Mouse (Mus musculus) right cerebral cortex, postnatal 36 days (tissue): Measurements from ENCODE around the gene Hoxc9.

Experiments used
- DNase-seq, 2 experiments: peaks; one replicate each; pipeline ENCODE4 v3.0.0; 2022; ENCODE audit warnings: low spot score in 2 of 2, mixed read lengths in 1 of 2

Gene Hoxc9

DNA sequence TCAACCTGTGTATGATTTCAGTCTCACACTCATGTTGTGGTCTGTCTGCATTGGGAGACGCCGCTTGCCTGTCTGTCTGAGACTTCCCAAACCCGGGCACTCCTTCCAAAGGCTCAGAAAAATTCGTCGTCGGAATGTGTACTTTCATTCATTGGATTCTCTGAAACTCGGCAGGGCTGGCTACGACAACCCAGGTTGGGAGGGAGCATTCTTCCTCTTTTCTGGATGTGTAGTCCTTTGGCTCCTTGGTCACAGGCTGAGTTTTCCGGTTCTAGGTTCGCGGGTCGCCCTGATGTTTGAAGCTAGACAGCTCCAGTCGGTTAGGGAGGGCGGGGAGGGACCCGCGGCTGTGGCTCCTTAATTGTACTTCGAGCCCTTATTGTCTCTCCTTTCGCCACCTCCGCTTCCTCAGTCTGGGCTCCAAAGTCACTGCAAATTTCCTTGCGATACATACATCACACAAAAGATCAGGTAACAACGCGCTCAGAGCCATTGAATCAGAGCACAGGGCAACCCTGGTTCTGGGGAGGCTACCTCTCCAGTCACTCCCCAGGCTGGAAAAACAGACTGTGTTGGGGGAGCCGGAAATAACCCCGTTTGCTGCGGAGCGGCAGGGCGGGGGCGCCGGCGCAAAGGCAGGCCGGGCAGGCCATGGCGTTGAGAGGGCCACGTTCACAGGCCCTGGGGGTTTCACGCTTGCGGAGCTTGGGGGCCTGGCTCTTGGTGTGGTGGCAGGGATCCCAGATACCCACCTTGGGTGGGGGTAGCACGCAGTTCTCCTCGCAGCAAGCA is 588 bp downstream of the Hoxc9 start:
- DNase-seq = no peak

DNA sequence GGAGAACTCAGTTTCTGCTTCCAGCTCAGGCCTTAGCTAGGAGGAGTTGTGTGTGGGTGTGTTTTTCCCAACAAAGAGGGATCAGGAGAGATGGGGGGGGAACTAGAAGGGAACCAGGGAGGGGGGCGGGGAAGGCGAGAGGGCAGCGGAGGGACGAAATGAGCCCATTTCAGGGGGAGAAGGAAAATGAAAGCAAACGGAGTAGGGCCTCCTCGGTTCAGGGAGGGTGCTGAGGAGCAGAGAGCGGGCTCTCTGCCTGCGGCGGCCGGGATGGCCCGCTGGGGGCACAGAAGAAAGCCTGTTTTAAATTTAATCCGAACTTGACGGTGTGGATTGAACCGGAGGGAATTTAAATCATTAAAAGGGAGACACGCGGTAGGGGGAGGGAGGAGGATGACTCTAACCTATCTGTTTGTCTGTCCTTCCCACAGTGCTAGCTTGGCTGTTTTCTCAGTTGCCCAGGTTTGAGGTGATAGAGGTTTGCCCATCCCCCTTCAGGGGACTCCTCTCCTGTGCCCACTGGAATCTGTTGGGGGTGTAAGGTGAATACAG is 1.3 kb downstream of the Hoxc9 start:
- DNase-seq = no peak

DNA sequence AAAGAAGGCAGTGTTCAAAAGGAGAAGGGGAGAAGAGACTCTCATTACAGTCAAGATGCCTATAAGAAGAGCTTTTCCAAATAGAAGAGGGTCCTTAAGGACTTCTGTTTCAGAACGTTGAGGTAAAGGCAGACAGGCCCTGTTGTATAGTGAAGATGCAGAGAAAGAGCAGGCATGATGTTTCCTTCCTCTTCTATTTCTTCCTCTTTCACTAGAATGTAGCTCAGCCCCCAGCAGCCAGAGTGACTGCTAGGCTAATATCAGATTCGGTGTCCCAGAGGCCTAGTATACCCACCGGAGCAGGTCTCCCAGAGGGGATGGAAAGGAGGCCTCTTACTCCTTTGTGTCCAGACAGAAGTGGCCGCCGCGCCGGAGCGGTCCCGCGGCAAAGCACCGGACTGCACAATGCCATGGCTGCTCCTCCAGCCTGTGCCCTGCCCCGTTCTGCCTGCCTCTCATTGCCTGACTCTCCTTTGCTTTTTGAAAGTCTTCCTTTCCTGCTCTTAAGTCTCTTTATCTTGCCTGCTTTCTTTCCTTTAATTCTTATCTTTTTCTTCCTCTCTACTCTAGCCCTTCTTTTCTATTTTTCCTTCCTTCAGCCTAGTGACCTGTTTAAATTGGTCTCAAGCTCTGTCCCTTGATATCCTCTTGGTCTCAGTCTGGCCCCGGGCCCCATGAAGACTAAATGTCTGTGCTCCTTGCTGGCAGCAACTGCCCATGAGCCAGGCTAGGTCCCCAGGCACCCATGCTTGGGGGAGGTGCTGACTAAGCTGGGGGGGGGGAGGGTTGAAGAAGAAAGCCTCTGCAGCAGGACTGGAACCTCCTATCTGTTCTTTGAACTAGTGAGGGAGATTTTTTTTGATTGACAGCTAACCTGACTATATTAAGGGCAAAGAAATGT is 2.6 kb downstream of the Hoxc9 start:
- no peak for DNase-seq

DNA sequence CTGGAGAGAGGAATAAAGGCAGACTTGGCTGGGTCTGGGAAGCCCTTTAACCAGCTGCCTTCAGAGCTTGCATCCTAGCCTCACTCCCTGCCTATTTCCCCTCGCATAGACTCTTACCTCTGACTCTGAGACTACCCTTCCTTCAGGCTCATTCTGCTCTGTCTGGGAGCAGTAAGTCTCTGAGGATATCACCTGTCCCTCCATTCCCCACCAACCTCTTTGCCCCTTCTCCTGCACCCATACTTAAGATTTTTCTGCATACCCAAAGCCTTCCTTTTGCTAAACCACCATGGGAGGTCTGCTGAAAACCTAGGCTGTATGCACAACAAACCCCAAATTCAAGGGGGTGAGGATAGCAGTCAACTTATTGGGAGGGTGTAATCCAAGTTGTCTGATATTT is 3.7 kb downstream of the Hoxc9 start:
- DNase-seq = no peak

DNA sequence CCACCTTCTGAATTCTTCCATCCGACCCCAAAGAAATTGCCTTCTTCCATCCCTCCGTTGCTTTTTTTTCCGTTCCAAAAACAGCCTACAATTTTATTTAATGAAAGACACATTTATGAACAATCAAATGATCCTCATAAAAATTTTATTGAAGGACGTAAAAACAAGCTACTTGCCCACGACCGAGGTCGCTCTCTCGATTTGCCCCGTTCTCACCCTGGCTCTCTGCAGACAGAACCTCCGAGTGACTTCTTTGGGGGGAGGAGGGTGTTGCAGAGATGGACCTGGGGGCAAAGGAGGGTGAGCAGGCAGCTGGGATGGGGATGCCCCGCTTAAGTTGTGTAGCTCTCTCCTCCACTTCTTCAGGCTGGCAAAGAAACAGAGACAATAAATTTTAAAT is 4.1 kb downstream of the Hoxc9 start:
- no peak for DNase-seq

DNA sequence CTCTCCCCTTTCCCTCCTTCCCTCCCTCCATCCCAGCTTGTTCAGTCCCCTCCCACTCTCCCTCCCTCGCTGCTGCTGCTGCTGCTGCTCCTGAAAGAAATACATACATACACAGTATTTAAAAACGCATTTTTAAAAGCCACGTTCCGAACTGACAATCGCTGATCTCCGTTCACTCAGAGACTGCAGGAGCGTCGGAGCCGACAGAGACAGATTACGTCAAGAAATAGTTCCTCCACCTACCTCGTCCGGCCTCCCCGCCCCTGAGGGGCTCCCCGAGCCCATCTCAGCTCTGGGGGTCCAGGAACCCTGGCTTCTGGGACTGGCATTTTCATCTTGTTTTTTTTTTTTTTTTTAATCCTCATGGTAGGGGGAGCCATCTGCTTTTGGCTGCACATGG is 4.7 kb downstream of the Hoxc9 start:
- no peak for DNase-seq

DNA sequence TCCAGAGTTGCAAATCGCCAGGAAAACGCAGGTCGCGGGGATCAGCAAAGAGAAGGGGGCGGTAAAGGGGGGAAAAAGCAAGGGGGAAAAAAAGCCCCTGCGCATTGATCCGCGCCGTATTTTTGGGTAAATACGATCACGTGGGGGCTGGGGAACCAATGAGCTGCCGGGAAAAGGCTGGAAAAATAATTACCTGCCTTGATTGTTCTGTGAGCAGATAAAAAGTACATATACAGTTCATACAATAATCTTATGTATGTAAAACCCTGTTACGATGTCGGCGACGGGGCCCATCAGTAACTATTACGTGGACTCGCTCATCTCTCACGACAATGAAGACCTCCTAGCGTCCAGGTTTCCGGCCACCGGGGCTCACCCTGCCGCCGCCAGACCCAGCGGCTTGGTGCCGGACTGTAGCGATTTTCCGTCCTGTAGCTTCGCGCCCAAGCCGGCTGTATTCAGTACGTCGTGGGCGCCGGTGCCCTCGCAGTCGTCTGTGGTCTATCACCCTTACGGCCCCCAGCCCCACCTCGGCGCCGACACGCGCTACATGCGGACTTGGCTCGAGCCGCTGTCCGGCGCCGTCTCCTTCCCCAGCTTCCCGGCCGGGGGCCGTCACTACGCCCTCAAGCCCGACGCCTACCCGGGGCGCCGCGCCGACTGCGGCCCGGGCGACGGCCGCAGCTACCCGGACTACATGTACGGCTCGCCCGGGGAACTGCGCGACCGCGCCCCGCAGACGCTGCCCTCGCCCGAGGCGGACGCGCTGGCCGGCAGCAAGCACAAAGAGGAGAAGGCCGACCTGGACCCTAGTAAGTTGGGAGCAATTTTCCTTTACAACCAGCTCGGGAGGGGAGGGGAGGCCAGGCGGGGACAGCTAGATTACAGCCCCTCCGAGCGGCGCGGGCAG is 5.4 kb downstream of the Hoxc9 start:
- no peak for DNase-seq

DNA sequence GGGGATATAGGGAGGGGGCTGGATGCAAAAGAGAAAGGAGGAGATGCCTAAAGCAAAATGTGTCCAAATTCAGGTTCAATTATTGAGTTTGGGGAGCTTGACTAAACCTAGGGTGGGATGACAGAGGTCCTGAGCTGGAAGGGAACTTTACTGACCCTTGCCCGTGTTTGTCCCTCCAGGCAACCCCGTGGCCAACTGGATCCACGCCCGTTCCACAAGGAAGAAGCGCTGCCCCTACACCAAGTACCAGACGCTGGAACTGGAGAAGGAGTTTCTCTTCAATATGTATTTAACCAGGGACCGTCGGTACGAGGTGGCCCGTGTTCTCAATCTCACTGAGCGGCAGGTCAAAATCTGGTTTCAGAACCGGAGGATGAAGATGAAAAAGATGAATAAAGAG is 7.5 kb downstream of the Hoxc9 start:
- no peak for DNase-seq

DNA sequence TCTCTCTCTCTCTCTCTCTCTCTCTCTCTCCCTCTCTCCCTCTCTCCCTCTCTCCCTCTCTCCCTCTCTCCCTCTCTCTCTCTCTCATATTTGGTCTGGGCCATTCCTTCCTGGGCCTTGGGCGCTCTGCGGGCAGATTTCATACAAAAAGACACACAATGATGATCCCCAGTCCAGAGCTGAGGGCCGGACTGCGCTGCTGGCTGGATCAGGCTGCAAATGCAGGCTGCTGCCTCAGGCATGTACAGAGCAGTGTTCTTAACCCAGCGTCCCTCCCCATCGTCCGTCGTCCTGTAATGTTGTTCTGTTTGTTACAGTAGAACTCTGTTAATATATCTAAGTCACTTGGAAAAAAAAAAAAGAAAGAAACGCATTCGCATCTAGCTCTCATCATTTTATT is 8.3 kb downstream of the Hoxc9 start:
- DNase-seq = no peak

DNA sequence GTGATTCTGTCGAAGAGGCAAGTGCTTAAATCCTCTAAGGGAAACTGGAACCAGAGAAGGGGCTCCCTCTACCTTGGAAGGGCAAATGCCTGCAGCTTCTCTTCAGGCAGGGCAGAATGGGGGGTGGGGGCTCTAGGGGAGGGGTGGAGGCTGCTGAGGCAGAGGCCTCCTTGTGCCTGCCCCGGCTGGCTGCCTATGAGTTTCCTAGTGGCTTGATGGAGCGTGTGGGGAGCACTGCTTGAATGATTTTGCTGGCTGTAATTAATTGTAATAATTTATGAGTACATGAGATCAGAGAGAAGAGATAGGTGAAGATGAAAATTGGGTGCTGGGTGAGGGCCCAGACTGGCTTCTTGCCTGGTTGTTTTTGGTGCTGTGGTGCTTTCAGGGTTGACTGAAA is 8.7 kb downstream of the Hoxc9 start:
- no peak for DNase-seq

DNA sequence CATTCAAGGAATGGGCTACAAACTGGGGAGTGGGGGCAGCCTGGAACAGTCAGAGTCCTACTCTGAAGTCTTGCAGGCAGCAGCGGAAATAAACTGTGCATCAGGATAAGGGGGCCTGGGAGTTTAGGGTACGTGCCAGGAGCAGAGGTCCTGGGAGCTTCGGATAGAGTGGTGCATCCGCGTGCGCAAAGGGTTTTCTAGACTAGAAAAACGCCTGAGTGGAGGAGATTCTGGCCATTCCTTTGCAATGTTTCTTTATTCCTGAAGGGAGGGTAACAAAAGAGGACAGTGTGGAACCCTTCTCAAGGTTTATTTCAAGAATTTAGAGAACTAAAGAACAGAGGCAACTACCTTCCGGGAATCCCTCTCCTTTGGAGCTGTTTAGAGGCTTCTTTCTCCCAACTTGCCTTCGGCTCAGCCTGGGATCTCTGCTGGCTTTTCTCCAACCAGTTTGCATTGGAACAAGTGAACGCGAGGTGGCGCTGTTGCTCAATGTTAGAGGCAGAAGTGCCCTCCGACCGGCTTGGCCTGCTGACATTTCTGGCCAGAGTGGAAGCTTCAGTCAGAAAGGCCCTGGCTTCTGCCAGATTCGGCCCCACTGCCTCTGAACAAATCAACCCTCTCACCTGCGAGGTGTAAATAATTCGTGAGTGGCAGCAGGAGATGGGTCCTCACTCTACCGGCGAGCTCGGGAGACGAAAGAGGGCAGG is 11.0 kb downstream of the Hoxc9 start:
- peak; percentile 65 for DNase-seq

DNA sequence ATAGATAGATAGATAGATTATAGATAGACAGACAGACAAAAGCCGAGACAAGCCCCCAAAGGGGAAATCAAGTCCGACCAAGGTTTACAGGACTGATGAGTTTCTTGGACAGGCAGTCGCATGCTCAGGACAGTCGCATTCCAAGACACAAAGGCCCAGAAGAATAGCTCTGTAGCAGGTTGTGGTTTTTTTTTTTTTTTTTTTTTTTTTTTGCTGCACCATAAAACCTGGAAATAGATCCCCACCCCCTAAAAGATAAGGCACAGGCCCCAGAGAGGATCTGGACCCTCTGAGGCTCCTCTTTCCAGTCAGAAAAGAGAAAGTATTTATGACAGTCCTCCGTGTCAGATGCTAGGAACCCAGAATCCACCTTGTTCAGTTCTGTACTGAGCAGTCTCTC is 11.8 kb downstream of the Hoxc9 start:
- DNase-seq = no peak

DNA sequence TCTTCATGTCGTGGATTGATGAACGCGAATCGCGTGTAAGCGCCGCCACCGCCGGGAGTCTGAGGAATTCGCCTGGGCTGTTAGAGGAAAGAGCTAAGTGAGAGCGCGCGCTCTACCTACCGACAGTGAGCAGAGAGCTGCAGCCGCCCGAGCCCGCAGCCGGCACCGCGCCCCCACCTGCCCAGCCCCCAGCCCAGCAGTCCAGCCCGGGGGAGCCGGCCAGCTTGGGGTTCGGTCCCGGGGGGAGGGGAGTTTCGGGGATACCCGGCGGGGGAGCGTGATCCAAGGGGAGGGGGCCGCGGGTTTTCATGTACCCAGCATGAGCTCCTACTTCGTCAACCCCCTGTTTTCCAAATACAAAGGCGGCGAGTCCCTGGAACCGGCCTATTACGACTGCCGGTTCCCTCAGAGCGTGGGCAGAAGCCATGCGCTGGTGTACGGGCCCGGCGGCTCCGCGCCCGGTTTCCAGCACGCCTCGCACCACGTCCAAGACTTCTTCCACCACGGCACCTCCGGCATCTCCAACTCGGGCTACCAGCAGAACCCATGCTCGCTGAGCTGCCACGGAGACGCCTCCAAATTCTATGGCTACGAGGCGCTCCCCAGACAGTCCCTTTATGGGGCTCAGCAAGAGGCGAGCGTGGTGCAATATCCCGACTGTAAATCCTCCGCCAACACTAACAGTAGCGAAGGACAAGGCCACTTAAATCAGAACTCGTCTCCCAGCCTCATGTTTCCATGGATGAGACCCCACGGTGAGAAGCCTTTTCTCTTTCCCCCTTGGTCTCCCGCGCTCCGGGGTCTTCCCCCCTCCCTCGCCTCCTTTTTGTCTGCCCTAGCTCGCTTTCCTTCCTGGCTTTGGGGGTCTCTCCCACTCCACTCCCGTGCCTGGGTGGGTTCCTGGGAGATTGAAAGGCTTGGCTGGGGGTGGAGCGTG is 14.5 kb downstream of the Hoxc9 start, which contains the start of gene Hoxc8:
Gene Hoxc8 (plus strand): TSS at position 147 of the 937 bp plus-strand sequence.
- DNase-seq = no peak

DNA sequence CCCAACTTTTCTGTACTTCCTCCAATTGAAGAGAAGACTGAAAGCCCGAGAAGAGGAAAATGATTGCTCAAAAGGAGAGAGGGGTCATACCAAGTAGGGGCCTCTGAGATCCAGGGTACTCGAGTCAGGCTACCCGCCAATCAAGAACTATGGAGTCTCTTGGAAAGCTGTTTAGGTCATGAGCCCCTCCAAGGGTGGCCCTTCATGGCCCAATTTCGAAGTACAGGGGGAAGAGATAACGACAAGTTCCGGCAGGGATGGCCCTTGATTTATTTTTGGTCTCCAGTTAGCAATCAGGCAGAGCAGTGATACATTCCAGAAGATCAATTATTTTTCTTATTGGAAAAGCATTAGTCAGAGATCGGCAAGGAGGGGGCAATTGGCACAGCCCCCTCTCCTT is 15.5 kb downstream of the Hoxc9 start:
- no peak for DNase-seq

DNA sequence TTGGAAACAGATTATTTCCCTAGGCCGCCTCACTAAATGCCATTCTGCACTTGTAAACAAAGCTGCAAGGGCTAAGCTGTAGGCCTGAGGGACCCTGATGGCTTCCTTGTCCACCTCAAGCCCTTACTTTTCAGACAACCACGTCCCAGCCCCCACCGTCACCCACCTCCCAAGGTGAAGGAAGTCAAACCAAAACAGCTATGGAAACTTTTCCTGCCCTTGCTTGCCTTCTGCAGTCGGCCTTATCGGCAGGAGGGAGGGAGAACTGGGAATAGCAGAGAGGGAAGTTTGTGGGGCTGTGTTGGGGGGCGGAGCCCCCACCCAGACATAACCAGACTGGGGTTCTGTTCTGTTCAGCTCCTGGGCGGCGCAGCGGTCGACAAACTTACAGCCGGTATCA is 16.0 kb downstream of the Hoxc9 start:
- no peak for DNase-seq

DNA sequence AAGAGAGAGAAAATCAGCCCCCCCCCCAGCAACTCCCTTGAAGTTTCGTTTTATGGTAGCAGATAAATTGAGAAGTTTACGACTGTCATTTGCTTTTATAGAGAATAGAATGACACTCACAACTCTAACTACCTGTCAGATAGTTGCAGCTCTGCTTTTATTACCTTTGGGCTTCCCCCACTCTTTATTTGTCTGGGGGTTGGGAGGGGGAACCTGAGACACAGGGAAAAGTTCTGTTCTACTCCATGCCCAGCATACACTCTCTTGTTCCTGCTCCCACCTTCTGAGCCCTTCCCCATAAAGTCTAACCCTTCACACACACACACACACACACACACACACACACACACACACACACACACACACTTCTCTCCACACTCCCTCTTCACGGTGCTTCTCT is 16.6 kb downstream of the Hoxc9 start:
- no peak for DNase-seq

DNA sequence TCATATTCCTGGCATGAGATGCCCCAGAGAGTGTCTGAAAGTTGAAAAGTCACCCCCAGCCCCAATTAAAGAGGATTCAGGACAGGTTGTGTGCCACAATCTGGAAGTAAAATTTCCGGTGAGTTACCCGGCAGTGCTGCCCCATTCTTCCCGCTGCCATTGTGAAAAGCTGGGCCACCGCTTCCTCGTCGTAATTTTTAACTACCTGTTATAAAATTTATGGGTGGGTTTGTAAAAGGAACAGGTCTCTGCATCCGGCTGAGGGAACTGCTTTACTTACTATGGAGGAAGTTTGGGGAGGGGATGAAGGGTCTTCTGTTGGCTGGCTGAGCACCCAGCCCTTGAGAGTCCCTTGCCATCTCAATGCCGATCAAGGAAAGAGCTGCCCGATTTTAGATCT is 20.3 kb downstream of the Hoxc9 start:
- DNase-seq = no peak

DNA sequence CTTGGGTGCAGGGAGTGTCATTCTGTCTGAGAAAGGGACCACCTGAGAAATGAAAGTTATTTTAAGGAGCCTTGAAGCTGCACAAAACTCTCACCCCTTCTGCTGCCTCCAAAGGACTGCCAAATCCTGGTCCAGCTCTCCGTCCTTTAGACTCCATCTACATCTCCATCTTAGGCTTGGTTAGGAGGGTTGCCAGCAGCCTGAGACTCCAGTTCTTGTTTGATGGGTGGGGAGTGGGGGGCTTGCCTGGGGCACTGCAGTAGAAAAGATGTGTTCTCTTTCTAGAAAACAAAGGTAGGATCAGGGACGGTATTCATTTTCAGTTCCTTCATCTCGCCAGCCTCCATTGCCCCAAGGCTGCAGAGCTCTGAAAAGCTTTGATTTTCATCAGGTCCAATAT is 21.2 kb downstream of the Hoxc9 start:
- no peak for DNase-seq

DNA sequence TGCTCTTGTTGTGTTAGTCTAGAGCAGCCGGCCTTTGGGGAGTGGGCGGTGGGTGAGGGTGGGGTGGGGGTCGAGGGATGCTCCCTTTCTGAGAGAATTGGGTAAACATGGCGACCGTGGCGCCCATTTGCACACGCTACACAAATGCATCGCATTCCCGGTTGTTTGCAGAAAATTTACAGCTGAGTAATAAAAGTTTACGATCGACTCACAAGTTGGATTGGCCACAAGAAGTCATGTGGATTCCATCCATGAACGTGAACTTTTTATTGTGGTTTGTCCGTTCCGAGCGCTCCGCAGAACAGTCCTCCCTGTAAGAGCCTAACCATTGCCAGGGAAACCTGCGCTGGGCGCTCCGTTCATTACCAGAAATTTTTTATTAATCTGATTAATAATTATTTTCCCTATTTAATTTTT is 21.7 kb downstream of the Hoxc9 start, which contains the start of gene Hoxc6:
Gene Hoxc6 (plus strand): TSS at position 319 of the 417 bp plus-strand sequence.
- no peak for DNase-seq
